Mouse (Mus musculus) C2C12 (cell line): ENCODE measurements around the gene Trpm4.

ENCODE experiments used
- CEBPB ChIP-seq: IDR thresholded peaks from one replicate; pipeline ENCODE4 v1.6.1; 2011; ENCODE audit warnings: low read depth, mild to moderate bottlenecking, control low read depth, moderate library complexity
- CTCF ChIP-seq: IDR thresholded peaks from one replicate; pipeline ENCODE4 v1.5.1; 2011; ENCODE audit not compliant: control insufficient read depth, insufficient read depth, insufficient read length
- MAX ChIP-seq: IDR thresholded peaks from one replicate; pipeline ENCODE4 v1.6.1; 2011; ENCODE audit warnings: mild to moderate bottlenecking, control low read depth
- USF1 ChIP-seq: IDR thresholded peaks from one replicate; pipeline ENCODE4 v1.6.1; 2011; ENCODE audit warnings: low read depth, mild to moderate bottlenecking, control low read depth, moderate library complexity

DNA sequence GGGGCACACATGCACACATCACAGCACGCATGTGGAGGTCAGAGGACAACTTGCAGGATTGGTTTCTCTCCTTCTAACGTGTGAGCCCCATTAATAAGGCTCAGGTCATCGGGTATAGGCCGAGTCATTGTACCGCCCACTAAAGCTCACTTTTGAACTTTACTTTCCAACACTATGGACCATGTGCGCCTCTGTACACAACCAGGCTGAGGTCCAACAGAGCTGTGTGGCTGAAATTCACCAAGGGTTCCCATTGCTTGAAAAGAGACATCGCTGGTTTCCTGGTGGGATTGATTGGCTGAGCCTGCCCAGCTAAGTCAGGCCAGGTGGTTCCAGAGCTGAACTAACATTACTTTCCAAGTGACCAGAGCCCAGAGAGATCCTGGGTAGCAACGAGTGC is 59.9 kb downstream of the Trpm4 start:
- TF ChIP-seq CTCF (no peak), USF1 (no peak), CEBPB (no peak), MAX (no peak)
